Mouse (Mus musculus) frontal cortex, postnatal 10 days (tissue): ENCODE measurements around the gene Comp.

Experiments used
- DNase-seq, 2 experiments: peaks; one replicate each; pipeline ENCODE4 v3.0.0; 2022; ENCODE audit warnings: low spot score in 2 of 2, mixed read lengths in 1 of 2

The Comp gene

DNA sequence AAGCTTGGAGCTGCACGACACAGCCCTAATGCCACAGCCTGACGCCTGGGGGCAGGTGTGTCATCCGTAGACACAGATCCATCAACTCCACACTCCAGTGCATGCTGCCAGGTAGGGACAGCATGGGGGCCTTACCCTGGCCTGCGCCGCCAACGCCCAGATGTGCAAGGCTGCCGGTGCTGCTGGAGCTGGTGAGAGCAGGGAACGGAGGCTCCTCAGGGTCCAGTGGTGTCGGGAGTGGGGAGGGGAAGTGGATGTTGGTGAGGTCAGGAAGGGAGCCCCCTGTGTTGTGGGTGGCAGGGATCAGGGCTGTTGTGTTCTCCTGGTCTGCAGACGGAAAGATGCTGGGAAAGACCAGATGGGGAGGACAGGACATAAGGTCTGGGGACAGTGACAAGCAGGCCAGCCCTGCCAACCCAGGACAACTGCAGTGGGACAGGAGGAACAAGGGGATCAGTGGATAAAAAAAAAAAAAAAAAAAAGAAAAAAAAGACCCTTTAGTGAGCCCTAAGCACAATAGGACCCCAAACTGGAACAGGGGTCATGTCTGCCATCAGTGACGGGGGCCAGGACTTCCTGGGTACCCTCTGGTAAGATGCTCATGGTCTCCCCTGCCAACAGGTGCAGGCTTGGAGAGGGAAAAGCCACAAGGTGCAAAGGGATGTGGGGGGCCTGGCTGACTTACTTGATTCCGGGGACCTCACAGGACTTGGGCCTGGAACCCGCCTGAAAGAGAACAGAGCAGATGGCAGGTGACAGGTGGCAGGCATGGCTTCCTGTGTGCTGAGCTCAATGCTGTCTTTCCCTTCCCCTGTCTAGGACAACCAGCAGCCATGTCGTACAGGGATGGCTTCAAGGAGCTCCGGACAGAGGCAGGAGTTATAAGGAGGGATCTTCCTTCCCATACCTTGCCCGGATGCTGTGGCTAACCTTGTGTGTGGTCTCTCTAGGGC lies 24.5 kb downstream of the Comp start:
- no peak for DNase-seq

DNA sequence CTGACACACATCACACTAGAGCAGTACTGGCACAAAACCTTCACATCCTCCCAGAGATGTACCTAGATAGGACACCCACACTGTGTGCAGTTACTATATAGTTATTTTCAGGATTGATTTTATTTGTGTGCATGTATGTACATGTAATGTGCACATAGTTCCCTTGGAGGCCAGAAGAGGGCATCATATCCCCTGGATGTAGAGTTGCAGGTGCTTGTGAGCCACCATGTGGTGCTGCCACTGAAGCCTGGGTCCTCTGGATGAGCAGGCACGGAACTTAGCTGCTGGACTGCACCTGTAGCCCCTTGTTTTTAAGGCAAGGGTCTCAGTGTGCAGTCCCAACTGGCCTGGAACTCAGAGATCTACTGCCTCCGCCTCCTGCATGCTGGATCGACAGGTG lies 30.9 kb downstream of the Comp start:
- DNase-seq: no peak

GRCm38 (mm10) chr8:70405189-70405588 lies 31.8 kb downstream of the Comp start:
- no peak for DNase-seq

GRCm38 (mm10) chr8:70406427-70407069 lies 33.2 kb downstream of the Comp start:
- no peak for DNase-seq

- no peak for DNase-seq
Measured at GRCm38 (mm10) chr8:70408301-70408700, 34.9 kb downstream of the Comp start.

DNA sequence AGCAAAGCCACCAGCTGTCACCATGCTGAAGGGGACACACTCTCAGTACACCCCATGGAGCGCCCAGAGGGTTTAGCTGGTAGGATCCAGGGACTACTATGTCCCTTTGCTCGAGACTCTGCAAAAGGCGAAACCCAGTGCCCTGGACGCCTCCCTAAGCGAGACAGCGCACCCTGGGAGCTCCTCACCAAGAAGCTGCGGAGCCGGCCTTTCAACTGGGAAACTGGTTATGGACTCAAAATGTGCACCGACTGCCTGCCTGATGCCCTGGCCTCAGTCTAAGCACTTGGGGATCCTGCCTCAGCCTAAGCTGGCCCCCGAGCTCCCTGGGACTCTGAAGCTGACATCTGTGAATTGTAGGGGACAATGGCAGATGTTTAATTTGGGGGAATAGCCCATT lies 35.7 kb downstream of the Comp start:
- no peak for DNase-seq

GRCm38 (mm10) chr8:70409455-70409871 lies 36.1 kb downstream of the Comp start:
- no peak for DNase-seq

GRCm38 (mm10) chr8:70410281-70410680 lies 36.9 kb downstream of the Comp start:
- DNase-seq: no peak

GRCm38 (mm10) chr8:70414310-70414946 lies 41.1 kb downstream of the Comp start:
- DNase-seq: no peak

DNA sequence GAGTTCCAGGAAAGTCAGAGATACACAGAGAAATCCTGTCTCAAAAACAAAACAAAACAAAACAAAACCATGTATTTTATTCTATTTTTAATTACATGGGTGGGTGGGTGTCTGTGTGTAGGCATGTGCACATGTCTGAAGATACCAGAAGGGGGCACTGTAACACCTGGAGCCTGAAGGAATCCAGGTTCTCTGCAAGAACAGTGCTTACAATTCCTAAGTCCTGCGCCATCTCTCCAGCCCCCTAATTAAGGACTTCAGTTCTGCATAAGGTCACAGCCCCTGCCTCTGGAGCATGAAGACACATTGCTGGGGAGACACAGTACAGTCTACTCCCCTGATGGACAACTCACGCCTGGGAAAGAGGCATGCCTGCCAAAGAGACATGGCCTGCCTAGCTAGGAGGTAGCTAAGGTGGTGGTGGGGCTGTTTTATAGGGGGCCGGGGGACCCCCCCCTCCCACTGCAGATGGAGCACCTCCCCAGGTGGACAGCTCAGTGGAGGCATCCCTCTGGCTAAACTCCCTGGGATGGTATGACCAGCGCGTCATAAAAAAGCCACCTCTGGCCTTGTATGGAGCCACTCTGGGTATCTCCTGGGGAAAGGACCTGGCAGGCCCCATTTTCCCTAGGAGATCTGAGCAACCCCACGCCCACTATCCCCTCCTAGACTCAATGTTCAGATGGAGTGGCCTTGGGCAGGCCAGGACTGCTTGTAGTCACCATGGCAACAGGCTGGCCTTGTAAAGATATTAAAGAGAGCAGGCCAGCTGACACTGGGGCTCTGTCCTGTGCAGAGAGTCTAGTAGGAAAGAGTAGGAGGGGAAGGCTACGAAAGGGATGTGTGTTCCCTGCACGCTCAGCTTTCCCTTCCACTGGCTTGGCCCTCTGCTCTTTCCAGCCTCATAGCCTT lies 42.4 kb downstream of the Comp start:
- DNase-seq: peak in 1 of 2 experiments; percentile 38

- DNase-seq: no peak
Measured at GRCm38 (mm10) chr8:70416941-70417340, 43.6 kb downstream of the Comp start.

GRCm38 (mm10) chr8:70417914-70418313 lies 44.6 kb downstream of the Comp start:
- DNase-seq: peak; percentile 58 to 66

DNA sequence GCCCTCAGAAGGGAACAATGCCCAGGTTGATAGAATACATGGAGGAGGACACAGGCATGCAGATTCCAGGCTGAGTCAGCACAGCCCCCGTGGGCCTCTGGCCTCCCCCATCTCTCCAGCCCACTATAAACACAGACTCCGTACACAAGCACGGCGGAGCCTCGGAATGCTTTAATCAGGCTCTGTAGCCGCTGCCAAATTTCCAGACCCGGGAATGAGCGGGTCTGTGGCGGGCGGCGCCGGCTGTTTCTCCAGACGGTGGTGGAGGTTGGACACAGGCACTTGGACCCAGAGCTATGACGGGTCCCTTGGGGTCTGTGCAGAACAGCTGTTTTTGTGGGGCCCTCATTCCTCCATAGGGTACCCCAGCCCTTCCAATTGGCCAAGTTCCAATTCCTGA lies 45.6 kb downstream of the Comp start:
- DNase-seq: peak; percentile 44 to 45

- no peak for DNase-seq
Measured at GRCm38 (mm10) chr8:70419879-70420643, 46.7 kb downstream of the Comp start.

DNA sequence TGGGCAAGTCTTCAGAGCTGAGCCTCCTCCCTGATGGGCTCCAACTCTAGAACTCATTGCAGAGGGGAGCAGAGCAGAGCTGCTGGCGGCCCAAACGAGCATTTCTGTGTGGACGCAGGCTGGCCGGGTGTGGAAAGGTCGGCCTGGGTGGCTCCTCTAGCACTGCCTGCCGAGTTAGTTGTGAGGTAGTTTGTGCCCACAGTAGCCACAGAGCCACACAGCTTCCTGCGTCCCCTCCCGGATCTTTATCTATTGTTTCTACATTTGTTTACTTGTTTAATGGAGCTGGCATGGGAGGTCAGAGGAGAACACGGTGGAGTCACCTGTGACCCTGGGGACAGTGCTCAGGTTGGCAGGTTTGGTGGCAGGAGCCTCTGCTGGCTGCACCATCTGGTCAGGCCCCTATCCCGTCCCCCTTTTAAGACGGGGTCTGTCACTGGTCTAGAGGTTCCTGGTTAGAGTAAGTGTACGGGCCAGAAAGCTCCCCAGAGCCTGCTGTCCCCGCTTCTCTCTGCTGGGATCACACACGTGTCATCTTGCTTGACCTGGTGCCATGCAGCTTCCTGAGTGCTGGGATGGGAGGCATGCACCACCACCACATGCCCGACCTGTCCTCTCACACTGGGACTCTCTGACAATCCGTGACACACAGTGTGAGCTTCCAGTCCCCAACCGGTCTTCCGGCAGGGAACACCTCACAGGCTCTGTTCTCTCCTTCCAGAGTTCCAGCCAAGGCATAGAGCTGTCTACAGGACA lies 48.2 kb downstream of the Comp start:
- no peak for DNase-seq

- DNase-seq: no peak
Measured at GRCm38 (mm10) chr8:70422722-70423121, 49.4 kb downstream of the Comp start.

GRCm38 (mm10) chr8:70426300-70426907 lies 53.0 kb downstream of the Comp start:
- no peak for DNase-seq

DNA sequence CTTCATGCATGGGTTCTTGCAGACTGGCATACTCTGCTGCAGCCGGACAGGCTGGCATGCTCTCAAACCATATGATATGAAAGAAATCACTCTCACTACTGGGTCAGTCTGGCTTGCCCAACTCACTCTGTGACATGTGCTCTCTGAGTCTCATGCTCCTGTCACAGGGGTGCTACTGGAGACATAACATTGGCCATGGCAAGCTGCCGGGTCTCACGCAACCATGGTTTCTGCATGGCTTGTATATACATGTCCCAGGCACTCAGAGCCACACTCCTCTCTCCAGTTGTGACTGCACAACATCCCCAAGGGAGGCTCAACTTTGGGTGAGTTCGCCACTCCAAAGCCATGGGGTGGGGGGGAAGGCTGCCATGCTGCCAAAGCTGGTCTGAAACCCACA lies 57.9 kb downstream of the Comp start:
- no peak for DNase-seq
